Comparison of ENCODE assay signal across 14 mouse cellular contexts in the genomic region with DNA sequence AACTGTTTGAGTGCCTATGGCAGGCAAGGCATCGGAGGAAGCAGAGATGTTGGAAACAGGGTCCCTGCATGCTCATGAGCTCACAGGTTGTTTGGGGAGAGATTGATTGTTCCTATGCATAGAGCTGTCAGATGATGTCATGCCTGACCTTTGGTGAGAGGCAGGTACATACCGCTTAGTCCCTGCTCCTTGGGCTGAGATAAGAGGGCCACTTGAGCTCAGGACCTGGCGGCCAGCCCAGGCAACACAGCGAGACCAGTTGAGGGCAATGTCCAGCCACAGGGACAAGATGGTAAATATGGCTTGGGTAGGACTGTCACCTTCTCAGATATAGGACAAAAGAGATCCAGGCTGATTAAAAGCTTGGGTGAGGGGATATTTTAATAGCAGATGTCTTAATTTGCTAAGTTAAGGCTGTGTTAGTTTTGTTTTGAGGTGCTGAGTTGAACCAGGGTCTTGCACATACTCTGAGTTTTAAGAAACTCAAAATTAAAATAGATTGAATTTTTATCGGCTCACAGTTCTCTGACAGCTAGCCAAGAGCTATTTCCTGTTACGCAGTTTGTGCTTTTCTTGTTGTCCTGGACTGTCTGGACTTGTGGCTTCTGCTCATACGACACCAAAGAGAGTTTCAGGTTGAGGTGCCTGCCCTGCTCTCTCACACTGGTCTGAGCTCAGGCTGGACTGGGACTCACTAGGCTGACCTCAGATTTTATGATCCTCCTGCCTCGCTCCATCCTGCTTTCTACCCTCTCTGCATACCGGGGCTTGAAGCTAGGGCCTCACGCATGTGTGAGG. TPM values are rescaled to one million over a fixed set of nuclear protein-coding genes. Genes with fewer than 3 reads are reported as not detected.
DNase-seq lines count a peak whose midpoint lies in the region; ATAC-seq and TF ChIP-seq lines count a peak whose summit lies in the region.
"Had no signal": no experiment of that assay in that cellular context is flagged by ENCODE, and none has a peak within 500 bp of the region (broad histone marks: within the 10 kb centered on the region; RNA-seq: fewer than 3 reads in every experiment).

No protein-coding gene starts in this region.

- H3K9ac ChIP-seq in kidney, embryonic 14.5 days (ENCODE audit: low read depth, low read length), result no peak overlapping the region
- H3K9ac ChIP-seq in heart, embryonic 16.5 days (ENCODE audit: low read length), result no peak overlapping the region
- no peak overlapping the region for H3K9ac ChIP-seq in forebrain, embryonic 16.5 days (replicated peaks; ENCODE audit: low read depth, low read length)
- no peak overlapping the region for H3K9ac ChIP-seq in forebrain, embryonic 11.5 days (ENCODE audit: low read length)

- no peak for TF ChIP-seq CTCF in kidney, adult 2 months (conservative IDR thresholded peaks at IDR 0.05; ENCODE audit: insufficient read depth, insufficient read length, low read depth, low read length)
- no peak for TF ChIP-seq CTCF in lung, adult 2 months (IDR thresholded peaks at IDR 0.05; ENCODE audit: insufficient read depth, low read length)

- H3K9me3 ChIP-seq in kidney, embryonic 14.5 days (ENCODE audit: control insufficient read depth, low read length), result no peaks in the 10 kb centered on the region
- no peaks in the 10 kb centered on the region for H3K9me3 ChIP-seq in heart, embryonic 16.5 days (replicated peaks; ENCODE audit: control insufficient read depth, low read length)
- no peaks in the 10 kb centered on the region for H3K9me3 ChIP-seq in forebrain, embryonic 16.5 days (ENCODE audit: control insufficient read depth, low read length)
- H3K9me3 ChIP-seq in forebrain, embryonic 11.5 days (ENCODE audit: control insufficient read depth, low read length), result no peaks in the 10 kb centered on the region

- H3K4me3 ChIP-seq in kidney, adult 2 months (ENCODE audit: insufficient read depth, low read depth, low read length), result no peak overlapping the region
- H3K4me3 ChIP-seq in kidney, embryonic 14.5 days (ENCODE audit: low read length), result no peak overlapping the region
- H3K4me3 ChIP-seq in heart, embryonic 16.5 days (ENCODE audit: low read length), result no peak overlapping the region
- no peak overlapping the region for H3K4me3 ChIP-seq in lung, adult 2 months (replicated peaks; ENCODE audit: extremely low read depth, low read depth, low read length)
- no peak overlapping the region for H3K4me3 ChIP-seq in forebrain, embryonic 16.5 days (replicated peaks; ENCODE audit: low read length)
- no peak overlapping the region for H3K4me3 ChIP-seq in forebrain, embryonic 11.5 days (ENCODE audit: low read depth, low read length)

- no peaks in the 10 kb centered on the region for H3K4me1 ChIP-seq in kidney, adult 2 months (ENCODE audit: control insufficient read depth, insufficient read depth, low read length)
- H3K4me1 ChIP-seq in kidney, embryonic 14.5 days (ENCODE audit: control insufficient read depth, insufficient read depth, low read length), result no peaks in the 10 kb centered on the region
- peaks cover 35% of the 10 kb centered on the region for H3K4me1 ChIP-seq in heart, embryonic 16.5 days (ENCODE audit: control insufficient read depth, insufficient read depth, low read length)
- peaks cover 3% of the 10 kb centered on the region; the same call in 1 of the 2 replicates for H3K4me1 ChIP-seq in lung, adult 2 months (ENCODE audit: control insufficient read depth, insufficient read depth, low read length)
- H3K4me1 ChIP-seq in forebrain, embryonic 16.5 days (replicated peaks; ENCODE audit: control insufficient read depth, insufficient read depth, low read length), result no peaks in the 10 kb centered on the region
- H3K4me1 ChIP-seq in forebrain, embryonic 11.5 days (replicated peaks; ENCODE audit: control insufficient read depth, insufficient read depth, low read length), result no peaks in the 10 kb centered on the region

- H3K4me2 ChIP-seq in kidney, embryonic 14.5 days (replicated peaks; ENCODE audit: low read depth, low read length), result no peak overlapping the region
- no peak overlapping the region for H3K4me2 ChIP-seq in heart, embryonic 16.5 days (ENCODE audit: low read depth, low read length)
- no peak overlapping the region for H3K4me2 ChIP-seq in forebrain, embryonic 16.5 days (ENCODE audit: low read length)
- no peak overlapping the region for H3K4me2 ChIP-seq in forebrain, embryonic 11.5 days (ENCODE audit: low read depth, low read length, severe bottlenecking)

- H3K36me3 ChIP-seq in kidney, adult 2 months (ENCODE audit: control insufficient read depth, insufficient read depth, low read length), result no peaks in the 10 kb centered on the region; the same call in 1 of the 2 replicates
- peaks cover 32% of the 10 kb centered on the region; the same call in 1 of the 2 replicates for H3K36me3 ChIP-seq in kidney, embryonic 14.5 days (ENCODE audit: control insufficient read depth, insufficient read depth, low read length)
- peaks cover 24% of the 10 kb centered on the region for H3K36me3 ChIP-seq in heart, embryonic 16.5 days (ENCODE audit: control insufficient read depth, insufficient read depth)
- peaks cover 19% of the 10 kb centered on the region for H3K36me3 ChIP-seq in forebrain, embryonic 16.5 days (ENCODE audit: control insufficient read depth, insufficient read depth)
- no peaks in the 10 kb centered on the region for H3K36me3 ChIP-seq in forebrain, embryonic 11.5 days (ENCODE audit: control insufficient read depth, insufficient read depth, low read length)

- no peak overlapping the region for H3K27ac ChIP-seq in kidney, adult 2 months (ENCODE audit: insufficient read depth, low read depth, low read length)
- no peak overlapping the region for H3K27ac ChIP-seq in kidney, embryonic 14.5 days (ENCODE audit: low read depth, low read length)
- H3K27ac ChIP-seq in heart, embryonic 16.5 days (ENCODE audit: low read length), result peak overlapping the region; percentile 26
- H3K27ac ChIP-seq in forebrain, embryonic 16.5 days (ENCODE audit: low read length), result no peak overlapping the region
- no peak overlapping the region for H3K27ac ChIP-seq in forebrain, embryonic 11.5 days (ENCODE audit: low read depth, low read length)
- H3K27ac ChIP-seq: macrophage had no signal

- no peak for TF ChIP-seq POLR2A in kidney, adult 2 months (IDR thresholded peaks at IDR 0.05; ENCODE audit: low read depth, low read length)
- no peak for TF ChIP-seq POLR2A in lung, adult 2 months (IDR thresholded peaks at IDR 0.05; ENCODE audit: borderline replicate concordance, extremely low read depth, low read depth, low read length)

- H3K27me3 ChIP-seq in kidney, adult 2 months (replicated peaks; ENCODE audit: control insufficient read depth, insufficient read depth, low read length), result no peaks in the 10 kb centered on the region
- H3K27me3 ChIP-seq in kidney, embryonic 14.5 days (ENCODE audit: control insufficient read depth, insufficient read depth, low read length), result no peaks in the 10 kb centered on the region
- no peaks in the 10 kb centered on the region for H3K27me3 ChIP-seq in heart, embryonic 16.5 days (ENCODE audit: control insufficient read depth, insufficient read depth, low read length)
- H3K27me3 ChIP-seq in forebrain, embryonic 16.5 days (replicated peaks; ENCODE audit: control insufficient read depth, insufficient read depth, low read length), result no peaks in the 10 kb centered on the region
- no peaks in the 10 kb centered on the region for H3K27me3 ChIP-seq in forebrain, embryonic 11.5 days (ENCODE audit: control insufficient read depth, insufficient read depth, low read length)

- DNase-seq in kidney, adult 2 months, result peak; percentile 58
- DNase-seq in cerebellum, postnatal 14 days, result peak; percentile 43 to 45
- DNase-seq in lung, adult 2 months, result peak; percentile 81
- no peak for DNase-seq in layer of hippocampus, adult 9-10 months (ENCODE audit: low spot score)
- DNase-seq in forebrain, embryonic 11.5 days (ENCODE audit: low spot score), result no peak
- DNase-seq: gastrocnemius, postnatal 10 days; layer of hippocampus, adult 9-11 months; right cerebral cortex, postnatal 14 days; thymus, postnatal 14 days had no signal

- WGBS in kidney, adult 2 months, result 72% methylated on average over 10 of the region's 10 CpGs
- WGBS in kidney, embryonic 14.5 days, result 95% methylated on average over 10 of the region's 10 CpGs
- 54% methylated on average over 10 of the region's 10 CpGs for WGBS in heart, embryonic 16.5 days
- 72% methylated on average over 10 of the region's 10 CpGs for WGBS in lung, adult 2 months
- WGBS in forebrain, embryonic 16.5 days, result 89% methylated on average over 10 of the region's 10 CpGs
- 94% methylated on average over 10 of the region's 10 CpGs for WGBS in forebrain, embryonic 11.5 days

- ATAC-seq in kidney, embryonic 14.5 days (ENCODE audit: low FRiP score, low TSS enrichment), result no peak
- ATAC-seq in heart, embryonic 16.5 days (replicated peaks; ENCODE audit: extremely low read depth, insufficient read depth, low FRiP score), result peak; percentile 73
- no peak for ATAC-seq in forebrain, embryonic 16.5 days
- no peak for ATAC-seq in forebrain, embryonic 11.5 days (replicated peaks; ENCODE audit: low FRiP score)
- ATAC-seq: CD4-positive, CD25-positive, alpha-beta regulatory T cell, adult 4 months had no signal

RNA-seq across cellular contexts. Expression of gene Crebrf, which starts 15.4 kb away (rescaled TPM):
- polyA plus RNA-seq in kidney, adult 2 months (2012; rRNA removed), result 7.4 and 9.1 TPM in 2 replicates
- 4.9 and 10.5 TPM in 2 replicates for polyA plus RNA-seq in kidney, embryonic 14.5 days (2014; fragmentation: Nextera tagmentation; extraction: Ambion mirVana)
- polyA plus RNA-seq in heart, embryonic 16.5 days (2015; fragmentation: Nextera tagmentation; extraction: Ambion mirVana), result 5.9 and 6.4 TPM in 2 replicates
- polyA plus RNA-seq in lung, adult 2 months (2012; rRNA removed), result 5.7 and 10.5 TPM in 2 replicates
- 11.9 and 14.5 TPM in 2 replicates for polyA plus RNA-seq in forebrain, embryonic 16.5 days (2015; fragmentation: Nextera tagmentation; extraction: Ambion mirVana)
- 2.8 TPM in 2 replicates for polyA plus RNA-seq in forebrain, embryonic 11.5 days (2014; fragmentation: Nextera tagmentation; extraction: Ambion mirVana)

RNA-seq across cellular contexts. Expression of gene Atp6v0e, which starts 37.0 kb away (rescaled TPM):
- 399 and 450 TPM in 2 replicates for polyA plus RNA-seq in kidney, adult 2 months (2012; rRNA removed)
- 192 and 214 TPM in 2 replicates for polyA plus RNA-seq in kidney, embryonic 14.5 days (2014; fragmentation: Nextera tagmentation; extraction: Ambion mirVana)
- 216 and 249 TPM in 2 replicates for polyA plus RNA-seq in heart, embryonic 16.5 days (2015; fragmentation: Nextera tagmentation; extraction: Ambion mirVana)
- 194 and 219 TPM in 2 replicates for polyA plus RNA-seq in lung, adult 2 months (2012; rRNA removed)
- polyA plus RNA-seq in forebrain, embryonic 16.5 days (2015; fragmentation: Nextera tagmentation; extraction: Ambion mirVana), result 129 and 146 TPM in 2 replicates
- 87.3 and 94.7 TPM in 2 replicates for polyA plus RNA-seq in forebrain, embryonic 11.5 days (2014; fragmentation: Nextera tagmentation; extraction: Ambion mirVana)

Comparison
In these comparisons a context has a peak if more than half of its experiments do, and no peak if none do; other contexts are left out.
1. DNase-seq: peak in kidney, adult 2 months (single experiment), cerebellum, postnatal 14 days (2 of 2) and lung, adult 2 months (single experiment); none in layer of hippocampus, adult 9-10 months (single experiment) and forebrain, embryonic 11.5 days (single experiment).